Mouse (Mus musculus) ES-Bruce4 (cell line): Measurements from ENCODE around the gene Tada2a.

ENCODE experiments used
- CTCF ChIP-seq: IDR thresholded peaks from one replicate; pipeline ENCODE4 v1.8.1; 2011; ENCODE audit warnings: low read depth, low read length
- EP300 ChIP-seq: IDR thresholded peaks from 2 replicates; pipeline ENCODE4 v1.6.1; 2011; ENCODE audit warnings: low read depth, low read length; ENCODE audit not compliant: insufficient read depth

DNA sequence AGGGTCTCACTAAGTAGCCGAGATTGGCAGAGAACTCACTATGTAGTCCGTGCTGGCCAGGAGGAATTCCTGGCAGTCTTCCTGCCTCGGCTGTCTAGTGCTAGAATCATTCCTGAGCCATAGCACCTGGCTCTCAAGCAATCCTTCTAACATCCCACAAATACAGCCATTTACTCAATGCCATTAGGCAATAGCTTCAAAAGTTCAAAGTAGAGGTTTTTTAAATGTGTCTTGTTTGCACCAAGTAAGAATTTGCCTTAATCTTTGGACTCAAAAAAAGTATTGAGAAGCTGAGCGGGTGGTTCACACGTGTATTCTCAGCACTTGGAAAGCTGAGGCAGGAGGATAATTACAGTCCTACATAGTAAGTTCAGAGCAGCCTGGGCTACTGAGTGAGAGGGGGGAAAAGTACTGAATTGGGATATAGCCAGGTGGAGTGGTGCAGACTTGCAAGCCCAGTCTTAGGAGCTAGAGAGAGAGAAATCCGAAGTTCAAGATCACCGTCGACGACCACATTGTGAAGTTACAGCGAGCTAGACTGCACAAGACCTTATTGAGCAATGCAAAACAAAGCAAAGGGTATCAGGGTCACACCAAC, 15.9 kb upstream of the Tada2a start:
- no peak for TF ChIP-seq CTCF
- no peak for TF ChIP-seq EP300
